Mouse (Mus musculus) liver, embryonic 14.5 days (tissue): Measurements from ENCODE around the gene Slc39a1.

Experiments
- CTCF ChIP-seq: IDR thresholded peaks from 2 replicates; pipeline ENCODE4 v1.5.1; 2016; ENCODE audit warnings: antibody characterized with exemption, low read depth, control low read depth
- EP300 ChIP-seq: IDR thresholded peaks from 2 replicates; pipeline ENCODE4 v1.6.1; 2016; ENCODE audit warnings: antibody characterized with exemption, low read depth

- TF ChIP-seq CTCF (no peak), EP300 (no peak)
These were observed 16.3 kb upstream of the Slc39a1 start, which contains the start of gene Jtb for GRCm38 (mm10) chr3:90231507-90232333.
